Mouse (Mus musculus) hindbrain, embryonic 13.5 days (tissue): ENCODE measurements around the gene Cux2. TPM values are rescaled to one million over a fixed set of nuclear protein-coding genes. Genes with fewer than 3 reads are reported as not detected.

ENCODE experiments used
- ATAC-seq: fragments of 200-750 bp; cut with Nextera tagmentation; 2 replicates; pipeline ENCODE4 v1.8.0; 2017; ENCODE audit warnings: moderate TSS enrichment; ENCODE audit not compliant: low FRiP score
- H3K27ac ChIP-seq: fragments of 300-500 bp; sonication (generic); 2 replicates; pipeline ENCODE4 v1.5.1; 2015; ENCODE audit warnings: inconsistent platforms, mild to moderate bottlenecking, moderate library complexity
- H3K27me3 ChIP-seq: fragments of 300-500 bp; sonication (generic); 2 replicates; pipeline ENCODE4 v1.6.1; 2015; ENCODE audit warnings: mild to moderate bottlenecking, inconsistent platforms
- H3K36me3 ChIP-seq: fragments of 300-500 bp; sonication (generic); 2 replicates; pipeline ENCODE4 v1.6.1; 2015; ENCODE audit warnings: mild to moderate bottlenecking, inconsistent platforms
- H3K4me1 ChIP-seq: fragments of 300-500 bp; sonication (generic); replicated peaks from 2 replicates; pipeline ENCODE4 v1.6.1; 2015; ENCODE audit warnings: inconsistent platforms
- H3K4me2 ChIP-seq: fragments of 300-500 bp; sonication (generic); 2 replicates; pipeline ENCODE4 v1.6.1; 2015; ENCODE audit warnings: inconsistent platforms, mild to moderate bottlenecking, moderate library complexity
- H3K4me3 ChIP-seq: fragments of 300-500 bp; sonication (generic); 2 replicates; pipeline ENCODE4 v1.5.1; 2015; ENCODE audit warnings: mild to moderate bottlenecking, inconsistent platforms
- H3K9ac ChIP-seq: fragments of 300-500 bp; sonication (generic); 2 replicates; pipeline ENCODE4 v1.6.1; 2015; ENCODE audit warnings: mild to moderate bottlenecking, inconsistent platforms
- H3K9me3 ChIP-seq: fragments of 300-500 bp; sonication (generic); 2 replicates; pipeline ENCODE4 v1.6.1; 2016; ENCODE audit warnings: inconsistent platforms
- WGBS: fragments of 180-500 bp; shearing (Covaris S2); methylation state at CpG from one replicate; pipeline ENCODE4 v1.1.7; 2015; 5-methylcytosine and 5-hydroxymethylcytosine counted together
- polyA plus RNA-seq: library from polyadenylated mRNA; unstranded; fragments of >200 nt; fragmentation: Nextera tagmentation; extraction: Ambion mirVana; gene quantifications from 2 replicates; pipeline ENCODE4 v1.2.1, GENCODE M21; 2015

Gene Cux2
- polyA plus RNA-seq, 1 experiment from 2014 or later = 29.1 TPM

- no peaks in the 10 kb centered on the region for H3K9me3 ChIP-seq
- H3K36me3 ChIP-seq = no peaks in the 10 kb centered on the region
- 6% methylated on average over 16 of the region's 16 CpGs for WGBS
- peak overlapping the region; percentile 94 for H3K27ac ChIP-seq
- no peak overlapping the region for H3K4me3 ChIP-seq
- H3K4me2 ChIP-seq = peak overlapping the region; percentile 31
- H3K27me3 ChIP-seq = no peaks in the 10 kb centered on the region
- peaks cover 35% of the 10 kb centered on the region for H3K4me1 ChIP-seq
- H3K9ac ChIP-seq = peak overlapping the region; percentile 55; the same call in 1 of the 2 replicates
- peak; percentile 57 for ATAC-seq
Observed at GRCm38 (mm10) chr5:121981650-121982131, 68.2 kb downstream of the Cux2 start.

DNA sequence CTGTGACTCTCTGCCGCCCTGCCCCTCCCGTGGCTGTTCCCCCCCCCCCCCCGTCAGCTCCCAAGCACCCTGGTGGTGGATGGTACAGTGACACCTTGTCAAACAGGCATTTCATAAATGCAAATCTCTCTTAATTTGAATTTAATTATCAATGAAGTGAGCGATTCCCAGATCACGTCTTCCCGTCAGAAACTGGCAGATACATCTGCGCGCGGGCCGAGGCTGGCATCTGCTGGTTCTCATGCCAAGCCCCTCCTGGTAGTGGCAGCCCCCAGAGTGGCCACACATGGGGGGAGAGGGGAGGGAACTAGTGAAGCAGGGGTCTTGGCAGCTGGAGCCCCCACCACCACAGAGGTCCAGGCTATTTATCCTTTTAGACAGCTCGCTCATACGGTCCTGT, 73.6 kb downstream of the Cux2 start:
- peak overlapping the region; percentile 46; the same call in 1 of the 2 replicates for H3K9ac ChIP-seq
- H3K27me3 ChIP-seq = no peaks in the 10 kb centered on the region
- no peak overlapping the region for H3K4me3 ChIP-seq
- H3K36me3 ChIP-seq = no peaks in the 10 kb centered on the region
- no peaks in the 10 kb centered on the region for H3K9me3 ChIP-seq
- H3K27ac ChIP-seq = peak overlapping the region; percentile 76
- H3K4me2 ChIP-seq = no peak overlapping the region
- 59% methylated on average over 12 of the region's 12 CpGs for WGBS
- no peak for ATAC-seq
- H3K4me1 ChIP-seq = peaks cover 62% of the 10 kb centered on the region

DNA sequence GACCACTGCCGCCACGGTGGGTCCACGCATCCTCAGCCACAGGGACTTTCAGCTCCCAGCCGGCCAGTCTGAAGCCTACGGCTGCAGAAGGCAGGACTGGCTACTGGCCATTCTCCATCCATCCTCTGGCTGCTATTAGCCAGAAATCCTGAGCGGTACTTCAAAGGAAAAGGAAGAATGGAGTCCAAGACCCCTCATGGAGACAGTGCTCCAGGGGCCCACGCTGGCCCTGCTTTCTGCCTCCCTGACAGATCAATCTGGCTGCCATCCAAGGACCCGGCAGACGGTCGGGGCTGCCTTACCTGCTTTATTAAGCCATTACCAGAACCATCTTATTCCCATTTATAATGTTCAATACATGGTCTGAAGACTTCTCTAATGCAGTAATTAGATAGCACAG, 76.4 kb downstream of the Cux2 start:
- H3K27ac ChIP-seq = peak overlapping the region; percentile 80
- 28% methylated on average over 10 of the region's 10 CpGs for WGBS
- no peak overlapping the region for H3K4me3 ChIP-seq
- no peak for ATAC-seq
- peaks cover 76% of the 10 kb centered on the region for H3K4me1 ChIP-seq
- no peaks in the 10 kb centered on the region for H3K9me3 ChIP-seq
- H3K9ac ChIP-seq = peak overlapping the region; percentile 44; the same call in 1 of the 2 replicates
- H3K4me2 ChIP-seq = peak overlapping the region; percentile 23; the same call in 1 of the 2 replicates
- no peaks in the 10 kb centered on the region for H3K36me3 ChIP-seq
- no peaks in the 10 kb centered on the region for H3K27me3 ChIP-seq

- peaks cover 84% of the 10 kb centered on the region for H3K4me1 ChIP-seq
- no peaks in the 10 kb centered on the region for H3K9me3 ChIP-seq
- H3K27me3 ChIP-seq = no peaks in the 10 kb centered on the region
- peak overlapping the region; percentile 80 for H3K27ac ChIP-seq
- ATAC-seq = 0 out of 2 replicates have a peak, but pooled peaks have one; percentile 44
- 13% methylated on average over 23 of the region's 23 CpGs for WGBS
- no peak overlapping the region for H3K4me3 ChIP-seq
- peak overlapping the region; percentile 44; the same call in 1 of the 2 replicates for H3K9ac ChIP-seq
- H3K4me2 ChIP-seq = peak overlapping the region; percentile 23
- no peaks in the 10 kb centered on the region for H3K36me3 ChIP-seq
Observed at GRCm38 (mm10) chr5:121972680-121973192, 77.2 kb downstream of the Cux2 start.

- no peak overlapping the region for H3K9ac ChIP-seq
- 0 out of 2 replicates have a peak, but pooled peaks cover 3% of the 10 kb centered on the region for H3K27me3 ChIP-seq
- H3K4me2 ChIP-seq = no peak overlapping the region
- no peaks in the 10 kb centered on the region for H3K9me3 ChIP-seq
- H3K4me1 ChIP-seq = peaks cover 90% of the 10 kb centered on the region
- 44% methylated on average over 15 of the region's 15 CpGs for WGBS
- peak overlapping the region; percentile 35; the same call in 1 of the 2 replicates for H3K27ac ChIP-seq
- no peak for ATAC-seq
- no peak overlapping the region for H3K4me3 ChIP-seq
- no peaks in the 10 kb centered on the region for H3K36me3 ChIP-seq
Observed at GRCm38 (mm10) chr5:121968999-121969398, 80.9 kb downstream of the Cux2 start.

- no peak overlapping the region for H3K4me2 ChIP-seq
- H3K9ac ChIP-seq = no peak overlapping the region
- 0 out of 2 replicates have a peak, but pooled peaks cover 3% of the 10 kb centered on the region for H3K27me3 ChIP-seq
- peak overlapping the region; percentile 79 for H3K27ac ChIP-seq
- ATAC-seq = peak; percentile 16; the same call in 1 of the 2 replicates
- WGBS = 41% methylated on average over 15 of the region's 15 CpGs
- H3K4me1 ChIP-seq = peaks cover 85% of the 10 kb centered on the region
- H3K4me3 ChIP-seq = no peak overlapping the region
- no peaks in the 10 kb centered on the region for H3K36me3 ChIP-seq
- no peaks in the 10 kb centered on the region for H3K9me3 ChIP-seq
Observed at GRCm38 (mm10) chr5:121968416-121968815, 81.5 kb downstream of the Cux2 start.

GRCm38 (mm10) chr5:121967520-121967919, 82.4 kb downstream of the Cux2 start:
- ATAC-seq = no peak
- Histone ChIP-seq H3K27ac (no peak overlapping the region; the same call in 1 of the 2 replicates), H3K4me1 (peaks cover 81% of the 10 kb centered on the region)

DNA sequence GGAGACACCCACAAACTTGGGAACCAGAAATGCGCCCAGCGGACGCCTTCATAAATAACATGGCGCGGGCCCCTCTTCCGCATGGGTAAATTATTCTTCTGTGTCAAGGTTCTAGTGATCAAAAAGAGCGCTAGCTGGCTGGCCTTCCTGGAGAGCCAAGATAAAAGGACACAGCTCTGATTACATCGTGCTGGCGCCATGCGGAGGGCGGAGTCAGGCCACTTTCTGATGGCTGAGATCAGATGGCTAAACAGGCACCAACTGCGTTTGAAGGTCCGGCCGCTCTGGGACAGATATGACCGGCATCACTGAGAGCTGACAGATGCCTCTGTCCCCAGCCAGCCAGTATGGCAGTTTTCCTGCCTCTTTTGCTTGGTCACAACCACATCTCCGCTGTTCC, 83.0 kb downstream of the Cux2 start:
- Histone ChIP-seq H3K27me3 (0 out of 2 replicates have a peak, but pooled peaks cover 6% of the 10 kb centered on the region), H3K4me1 (peaks cover 81% of the 10 kb centered on the region), H3K4me2 (no peak overlapping the region)

More at GRCm38 (mm10) chr5:121967520-121967919, 82.4 kb downstream of the Cux2 start:
- Histone ChIP-seq H3K4me3 (no peak overlapping the region), H3K27me3 (0 out of 2 replicates have a peak, but pooled peaks cover 6% of the 10 kb centered on the region), H3K9ac (no peak overlapping the region), H3K4me2 (no peak overlapping the region), H3K36me3 (no peaks in the 10 kb centered on the region), H3K9me3 (no peaks in the 10 kb centered on the region)
- WGBS = 86% methylated on average over 5 of the region's 5 CpGs

GRCm38 (mm10) chr5:121962974-121963373, 86.9 kb downstream of the Cux2 start:
- peaks cover 82% of the 10 kb centered on the region for H3K4me1 ChIP-seq
- WGBS = 81% methylated on average over 10 of the region's 10 CpGs
- no peak for ATAC-seq

More for the DNA sequence above, 83.0 kb downstream of the Cux2 start:
- no peaks in the 10 kb centered on the region for H3K9me3 ChIP-seq
- peak overlapping the region; percentile 37; the same call in 1 of the 2 replicates for H3K27ac ChIP-seq
- 35% methylated on average over 16 of the region's 16 CpGs for WGBS
- H3K9ac ChIP-seq = no peak overlapping the region
- no peak overlapping the region for H3K4me3 ChIP-seq
- ATAC-seq = no peak
- H3K36me3 ChIP-seq = no peaks in the 10 kb centered on the region

DNA sequence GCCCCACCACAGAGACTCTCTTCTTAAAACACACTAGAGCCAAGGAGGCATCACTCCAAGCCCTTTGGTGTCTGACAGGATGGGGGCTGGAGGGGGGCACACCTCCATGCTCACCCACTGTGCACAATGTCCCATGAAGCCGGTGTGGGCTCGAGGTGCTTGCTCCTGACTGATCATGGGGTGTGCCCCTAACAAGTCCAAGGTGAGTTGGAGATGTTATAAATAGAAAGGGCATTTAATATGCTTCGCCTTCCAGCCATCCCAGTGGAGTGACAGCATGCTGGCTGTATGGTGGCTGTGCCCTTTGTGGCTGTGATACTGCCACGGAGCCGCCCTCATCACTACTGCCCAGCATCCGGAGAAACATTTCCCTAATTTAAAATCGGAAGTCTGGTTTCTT, 87.5 kb downstream of the Cux2 start:
- Histone ChIP-seq H3K4me2 (no peak overlapping the region), H3K4me3 (no peak overlapping the region), H3K36me3 (no peaks in the 10 kb centered on the region), H3K9ac (no peak overlapping the region), H3K4me1 (peaks cover 82% of the 10 kb centered on the region), H3K27me3 (0 out of 2 replicates have a peak, but pooled peaks cover 6% of the 10 kb centered on the region), H3K27ac (no peak overlapping the region), H3K9me3 (no peaks in the 10 kb centered on the region)
- ATAC-seq = no peak
- WGBS = 89% methylated on average over 7 of the region's 7 CpGs

More at GRCm38 (mm10) chr5:121962974-121963373, 86.9 kb downstream of the Cux2 start:
- H3K4me2 ChIP-seq = no peak overlapping the region
- 0 out of 2 replicates have a peak, but pooled peaks cover 6% of the 10 kb centered on the region for H3K27me3 ChIP-seq
- H3K27ac ChIP-seq = peak overlapping the region; percentile 23; the same call in 1 of the 2 replicates
- no peaks in the 10 kb centered on the region for H3K9me3 ChIP-seq
- no peak overlapping the region for H3K9ac ChIP-seq
- H3K36me3 ChIP-seq = no peaks in the 10 kb centered on the region
- no peak overlapping the region for H3K4me3 ChIP-seq

- no peak for ATAC-seq
- H3K36me3 ChIP-seq = no peaks in the 10 kb centered on the region
- 74% methylated on average over 8 of the region's 8 CpGs for WGBS
- H3K4me3 ChIP-seq = no peak overlapping the region
- no peak overlapping the region for H3K9ac ChIP-seq
- no peak overlapping the region for H3K4me2 ChIP-seq
- no peak overlapping the region for H3K27ac ChIP-seq
- H3K4me1 ChIP-seq = peaks cover 81% of the 10 kb centered on the region
- H3K27me3 ChIP-seq = 0 out of 2 replicates have a peak, but pooled peaks cover 5% of the 10 kb centered on the region
- no peaks in the 10 kb centered on the region for H3K9me3 ChIP-seq
Observed at GRCm38 (mm10) chr5:121961256-121961655, 88.6 kb downstream of the Cux2 start.

GRCm38 (mm10) chr5:121959688-121960087, 90.2 kb downstream of the Cux2 start:
- no peak overlapping the region for H3K4me2 ChIP-seq
- H3K4me3 ChIP-seq = no peak overlapping the region
- H3K4me1 ChIP-seq = peaks cover 80% of the 10 kb centered on the region
- H3K9me3 ChIP-seq = no peaks in the 10 kb centered on the region
- H3K27me3 ChIP-seq = 0 out of 2 replicates have a peak, but pooled peaks cover 7% of the 10 kb centered on the region
- 56% methylated on average over 10 of the region's 10 CpGs for WGBS
- H3K36me3 ChIP-seq = no peaks in the 10 kb centered on the region
- no peak overlapping the region for H3K27ac ChIP-seq
- H3K9ac ChIP-seq = no peak overlapping the region
- no peak for ATAC-seq
